Mouse (Mus musculus): ENCODE data around the gene Vamp8.

The Vamp8 gene

GRCm38 (mm10) chr6:72401875-72402274, 11.4 kb upstream of the Vamp8 start:
- peak; percentile 75 for DNase-seq (ENCODE audit: low spot score)

GRCm38 (mm10) chr6:72399967-72400366, 9.5 kb upstream of the Vamp8 start:
- DNase-seq (ENCODE audit: low spot score), result peak; percentile 57

GRCm38 (mm10) chr6:72396837-72397251, 6.3 kb upstream of the Vamp8 start:
- no peak for DNase-seq (ENCODE audit: low spot score)

- DNase-seq (ENCODE audit: low spot score), result no peak
Observed at GRCm38 (mm10) chr6:72392341-72392740, 1.8 kb upstream of the Vamp8 start.

- DNase-seq (ENCODE audit: low spot score), result peak; percentile 84
Observed at GRCm38 (mm10) chr6:72390795-72391521, 455 bp upstream of the Vamp8 start.

- DNase-seq (ENCODE audit: low spot score), result no peak
Observed at GRCm38 (mm10) chr6:72389471-72389940, 997 bp downstream of the Vamp8 start.

- DNase-seq (ENCODE audit: low spot score), result no peak
Observed at GRCm38 (mm10) chr6:72388791-72389329, 1.6 kb downstream of the Vamp8 start.

- no peak for DNase-seq (ENCODE audit: low spot score)
Observed at GRCm38 (mm10) chr6:72388266-72388665, 2.2 kb downstream of the Vamp8 start.

GRCm38 (mm10) chr6:72387816-72388215, 2.7 kb downstream of the Vamp8 start:
- DNase-seq (ENCODE audit: low spot score), result no peak

GRCm38 (mm10) chr6:72386561-72386960, 3.9 kb downstream of the Vamp8 start:
- no peak for DNase-seq (ENCODE audit: low spot score)

GRCm38 (mm10) chr6:72385258-72385657, 5.2 kb downstream of the Vamp8 start:
- DNase-seq (ENCODE audit: low spot score), result no peak

- no peak for DNase-seq (ENCODE audit: low spot score)
Observed at GRCm38 (mm10) chr6:72383952-72384351, 6.6 kb downstream of the Vamp8 start.

GRCm38 (mm10) chr6:72383142-72383820, 7.2 kb downstream of the Vamp8 start:
- DNase-seq (ENCODE audit: low spot score), result no peak

GRCm38 (mm10) chr6:72382494-72382893, 8.0 kb downstream of the Vamp8 start:
- no peak for DNase-seq (ENCODE audit: low spot score)

GRCm38 (mm10) chr6:72380131-72380770, 10.3 kb downstream of the Vamp8 start, which contains the start of gene Vamp5:
Gene Vamp5 (minus strand): TSS chr6:72380468.
- DNase-seq (ENCODE audit: low spot score), result peak; percentile 33

- no peak for DNase-seq (ENCODE audit: low spot score)
Observed at GRCm38 (mm10) chr6:72379377-72380130, 10.9 kb downstream of the Vamp8 start.

GRCm38 (mm10) chr6:72378510-72379234, 11.8 kb downstream of the Vamp8 start:
- no peak for DNase-seq (ENCODE audit: low spot score)

- no peak for DNase-seq (ENCODE audit: low spot score)
Observed at GRCm38 (mm10) chr6:72374820-72375563, 15.5 kb downstream of the Vamp8 start.

- DNase-seq (ENCODE audit: low spot score), result no peak
Observed at GRCm38 (mm10) chr6:72374206-72374605, 16.3 kb downstream of the Vamp8 start.

- no peak for DNase-seq (ENCODE audit: low spot score)
Observed at GRCm38 (mm10) chr6:72373184-72373583, 17.3 kb downstream of the Vamp8 start.

Measured in embryo, embryonic 10 days (tissue).